Mouse (Mus musculus) hindbrain, postnatal 0 days (tissue): ENCODE measurements at regions not wholly inside any gene's neighbourhood (a gene's known extent, or its start where the extent isn't known, plus 50 kb on each side); places are given as distances from the start of the nearest gene placed in this dataset.

Source experiments
- ATAC-seq: fragments of 200-750 bp; cut with Nextera tagmentation; 2 replicates; pipeline ENCODE4 v1.8.0; 2017; ENCODE audit warnings: mild to moderate bottlenecking, moderate TSS enrichment, moderate library complexity
- DNase-seq: peaks from one replicate; pipeline ENCODE4 v3.0.0-alpha.2; 2015; ENCODE audit warnings: low spot score
- H3K27ac ChIP-seq: fragments of 300-500 bp; sonication (generic); 2 replicates; pipeline ENCODE4 v1.5.1; 2014; ENCODE audit warnings: mild to moderate bottlenecking
- H3K27me3 ChIP-seq: fragments of 300-500 bp; sonication (generic); 2 replicates; pipeline ENCODE4 v1.6.1; 2014; ENCODE audit warnings: low read length, mixed read lengths; ENCODE audit not compliant: insufficient read depth
- H3K36me3 ChIP-seq: fragments of 300-500 bp; sonication (generic); 2 replicates; pipeline ENCODE4 v1.6.1; 2014; ENCODE audit warnings: low read length, mixed read lengths; ENCODE audit not compliant: insufficient read depth
- H3K4me1 ChIP-seq: fragments of 300-500 bp; sonication (generic); 2 replicates; pipeline ENCODE4 v1.6.1; 2014; ENCODE audit warnings: antibody characterized with exemption, low read length, mixed read lengths; ENCODE audit not compliant: insufficient read depth
- H3K4me2 ChIP-seq: fragments of 300-500 bp; sonication (generic); 2 replicates; pipeline ENCODE4 v1.6.1; 2014; ENCODE audit warnings: low read depth, mild to moderate bottlenecking, low read length, moderate library complexity, mixed read lengths
- H3K4me3 ChIP-seq: fragments of 300-500 bp; sonication (generic); 2 replicates; pipeline ENCODE4 v1.5.1; 2014; ENCODE audit warnings: low read length
- H3K9ac ChIP-seq: fragments of 300-500 bp; sonication (generic); replicated peaks from 2 replicates; pipeline ENCODE4 v1.6.1; 2014; ENCODE audit warnings: mild to moderate bottlenecking, low read length, moderate library complexity, mixed read lengths
- H3K9me3 ChIP-seq: fragments of 300-500 bp; sonication (generic); 2 replicates; pipeline ENCODE4 v1.6.1; 2016; ENCODE audit warnings: low read length, mixed read lengths
- CTCF ChIP-seq: IDR thresholded peaks from 2 replicates; pipeline ENCODE4 v1.5.1; 2016; ENCODE audit warnings: antibody characterized with exemption, control low read depth, low read depth
- WGBS: fragments of 180-500 bp; shearing (Covaris S2); extraction: QIAGEN DNeasy Blood & Tissue Kit; methylation state at CpG from one replicate; pipeline ENCODE4 v1.1.7; 2014; 5-methylcytosine and 5-hydroxymethylcytosine counted together

DNA sequence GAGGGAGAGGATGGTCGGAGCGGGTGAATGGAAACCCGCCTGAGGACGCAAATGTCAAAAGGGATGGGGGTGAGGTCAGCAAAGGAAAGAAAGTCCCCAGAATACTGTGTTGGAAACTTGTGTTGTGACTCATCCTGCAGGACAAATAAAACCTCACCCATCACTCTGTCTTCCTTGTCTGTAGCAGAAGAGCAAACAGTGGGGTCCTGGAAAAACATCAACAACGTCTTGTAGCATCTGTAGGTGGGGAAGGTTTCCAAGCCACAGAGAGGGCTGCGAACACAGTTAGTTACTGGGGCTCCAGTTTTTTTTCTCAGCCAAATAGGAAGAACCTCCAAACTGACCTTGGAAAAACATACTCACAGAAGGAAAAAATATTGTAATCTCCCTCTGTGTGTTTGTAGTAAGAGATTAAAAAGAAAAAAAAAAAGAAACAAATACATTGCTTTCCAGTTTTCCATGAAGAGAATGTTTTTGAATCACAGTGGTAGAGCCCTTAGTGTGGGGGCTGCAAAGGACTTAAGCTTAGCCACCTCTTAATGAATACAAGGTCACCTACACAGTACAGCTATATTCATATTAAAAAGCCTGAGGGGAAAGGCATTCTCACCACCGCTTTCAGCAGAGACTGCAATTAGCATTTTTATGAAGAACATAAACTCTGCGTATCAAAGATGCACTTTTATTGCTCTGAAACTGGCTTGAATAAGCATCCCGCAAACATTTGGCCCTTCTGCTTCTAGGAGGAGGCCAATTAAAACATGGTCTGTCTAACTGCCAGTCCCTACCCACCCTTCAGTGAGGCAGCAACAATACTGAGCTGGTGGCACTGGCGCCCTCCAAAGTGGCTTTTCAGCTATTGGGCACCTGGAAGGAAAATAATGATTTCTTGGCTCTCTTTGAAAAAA is 198.6 kb upstream of the Tprg start:
- no peaks in the 10 kb centered on the region for H3K4me1 ChIP-seq
- H3K9me3 ChIP-seq, result no peaks in the 10 kb centered on the region
- peak; percentile 14 for DNase-seq
- H3K27me3 ChIP-seq, result no peaks in the 10 kb centered on the region
- WGBS, result 68% methylated on average over 10 of the region's 10 CpGs
- TF ChIP-seq CTCF, result no peak
- H3K36me3 ChIP-seq, result no peaks in the 10 kb centered on the region
- ATAC-seq, result no peak
- H3K4me2 ChIP-seq, result no peak overlapping the region
- no peak overlapping the region for H3K9ac ChIP-seq
- no peak overlapping the region for H3K4me3 ChIP-seq
- H3K27ac ChIP-seq, result no peak overlapping the region

- ATAC-seq (no peak), DNase-seq (no peak)
- H3K4me1 ChIP-seq, result no peaks in the 10 kb centered on the region
- no peak for TF ChIP-seq CTCF
- no peaks in the 10 kb centered on the region for H3K27me3 ChIP-seq
- H3K9me3 ChIP-seq, result no peaks in the 10 kb centered on the region
- H3K36me3 ChIP-seq, result no peaks in the 10 kb centered on the region
- no peak overlapping the region for H3K27ac ChIP-seq
- H3K4me2 ChIP-seq, result no peak overlapping the region
- H3K9ac ChIP-seq, result no peak overlapping the region
- 77% methylated on average over 2 of the region's 2 CpGs for WGBS
- no peak overlapping the region for H3K4me3 ChIP-seq
Measured at GRCm38 (mm10) chr16:25088649-25089019, 198.0 kb upstream of the Tprg start.

DNA sequence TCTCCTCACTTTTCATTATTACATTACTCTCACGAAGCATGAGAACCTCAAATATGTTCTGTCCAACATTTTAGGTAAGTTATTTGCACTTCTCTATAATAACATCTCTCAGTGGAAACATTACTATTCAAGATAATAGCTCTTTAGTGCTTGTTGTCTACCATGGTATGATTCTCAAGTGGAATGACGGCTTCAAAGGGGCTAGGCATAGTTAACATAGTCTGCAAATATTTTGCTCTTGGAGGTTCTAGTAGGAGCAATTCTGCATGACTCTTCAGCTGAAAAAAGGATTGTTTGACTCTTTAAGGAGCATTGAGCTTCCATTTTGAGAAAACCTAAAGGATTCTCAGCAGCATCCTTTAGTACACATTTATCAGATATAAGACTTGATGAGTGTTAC is 182.5 kb upstream of the Tprg start:
- DNase-seq, result no peak
- no peak for TF ChIP-seq CTCF
- H3K9me3 ChIP-seq, result no peaks in the 10 kb centered on the region
- no peaks in the 10 kb centered on the region for H3K27me3 ChIP-seq
- H3K27ac ChIP-seq, result no peak overlapping the region
- H3K4me2 ChIP-seq, result no peak overlapping the region
- no peak for ATAC-seq
- H3K9ac ChIP-seq, result no peak overlapping the region
- no peak overlapping the region for H3K4me3 ChIP-seq
- H3K36me3 ChIP-seq, result no peaks in the 10 kb centered on the region
- H3K4me1 ChIP-seq, result no peaks in the 10 kb centered on the region
- 78% methylated on average over 2 of the region's 2 CpGs for WGBS

DNA sequence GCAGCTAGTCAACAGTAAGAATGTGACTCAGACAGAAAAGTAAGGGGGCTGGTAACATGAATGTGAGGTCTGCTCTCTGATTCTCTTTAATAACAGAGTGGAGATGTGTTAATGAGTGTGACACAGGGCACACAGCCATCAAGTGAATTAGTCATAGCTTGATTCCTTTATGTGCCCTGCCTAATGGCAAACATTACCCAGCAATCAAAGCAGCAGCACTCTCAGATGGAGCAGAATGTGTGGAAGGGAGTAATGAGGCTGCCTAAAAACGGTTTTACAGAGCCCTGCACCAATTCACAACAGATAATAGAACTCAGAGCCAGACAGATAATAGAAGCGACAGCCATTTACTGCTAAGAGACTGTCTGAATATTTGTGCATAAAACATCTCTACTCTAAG is 182.0 kb upstream of the Tprg start:
- TF ChIP-seq CTCF, result no peak
- no peak overlapping the region for H3K27ac ChIP-seq

GRCm38 (mm10) chr16:25140164-25140563 is 146.5 kb upstream of the Tprg start:
- H3K36me3 ChIP-seq, result no peaks in the 10 kb centered on the region
- no peaks in the 10 kb centered on the region for H3K4me1 ChIP-seq
- DNase-seq, result peak; percentile 46
- H3K4me3 ChIP-seq, result no peak overlapping the region
- no peak overlapping the region for H3K9ac ChIP-seq
- 0 out of 2 replicates have a peak, but pooled peaks cover 6% of the 10 kb centered on the region for H3K9me3 ChIP-seq
- H3K27me3 ChIP-seq, result no peaks in the 10 kb centered on the region
- no peak overlapping the region for H3K27ac ChIP-seq
- WGBS, result 42% methylated on average over 4 of the region's 4 CpGs
- TF ChIP-seq CTCF, result no peak
- no peak for ATAC-seq
- no peak overlapping the region for H3K4me2 ChIP-seq

More for the DNA sequence above, 182.0 kb upstream of the Tprg start:
- WGBS, result 11% methylated on average over 2 of the region's 2 CpGs
- ATAC-seq (peak; percentile 75), DNase-seq (peak; percentile 23)
- no peaks in the 10 kb centered on the region for H3K9me3 ChIP-seq
- H3K4me1 ChIP-seq, result no peaks in the 10 kb centered on the region
- H3K4me3 ChIP-seq, result no peak overlapping the region
- no peaks in the 10 kb centered on the region for H3K27me3 ChIP-seq
- H3K4me2 ChIP-seq, result no peak overlapping the region
- H3K9ac ChIP-seq, result no peak overlapping the region
- no peaks in the 10 kb centered on the region for H3K36me3 ChIP-seq

DNA sequence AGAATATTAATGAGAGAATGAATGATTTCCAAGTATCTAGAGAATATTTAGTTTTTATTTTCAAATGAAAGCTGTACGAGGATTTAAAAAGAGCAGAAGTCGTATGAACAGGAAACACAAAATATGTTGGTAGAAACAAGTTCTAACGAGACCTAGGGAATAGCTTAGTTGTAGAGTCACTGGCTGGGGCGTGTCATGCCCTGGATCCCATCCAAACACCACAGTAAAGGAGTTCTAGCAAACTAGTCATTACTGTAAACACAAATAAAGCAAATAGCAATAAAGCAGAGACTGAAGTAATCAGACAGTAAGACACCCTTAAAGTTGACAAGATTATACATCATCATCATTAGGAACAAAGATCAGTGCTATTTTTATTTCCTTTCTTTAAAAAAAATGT is 139.1 kb upstream of the Tprg start:
- H3K4me3 ChIP-seq, result no peak overlapping the region
- ATAC-seq, result no peak
- WGBS, result 75% methylated on average over 4 of the region's 4 CpGs

DNA sequence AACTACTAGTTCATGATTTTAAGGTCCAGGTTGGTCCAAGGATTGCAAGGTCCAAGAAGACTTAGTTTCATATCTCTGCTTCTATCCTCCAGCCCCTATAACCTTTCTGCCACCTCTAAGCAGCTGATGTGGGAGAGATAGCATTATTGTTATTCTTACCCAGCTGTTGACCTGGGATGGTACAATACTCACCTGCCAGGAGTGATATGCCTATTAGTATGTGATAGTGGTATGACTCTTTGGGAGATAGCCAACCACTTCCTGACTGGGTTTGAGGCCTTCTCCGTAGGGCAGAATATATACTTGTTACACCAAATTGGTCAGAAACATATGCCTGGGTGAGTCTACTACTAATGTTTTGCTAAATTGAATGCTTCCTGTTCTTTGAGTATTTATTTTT is 137.4 kb upstream of the Tprg start:
- no peaks in the 10 kb centered on the region for H3K27me3 ChIP-seq
- no peak for DNase-seq
- no peak for TF ChIP-seq CTCF
- H3K4me3 ChIP-seq, result no peak overlapping the region
- H3K4me1 ChIP-seq, result no peaks in the 10 kb centered on the region
- H3K9ac ChIP-seq, result no peak overlapping the region
- no peak for ATAC-seq
- 89% methylated on average over 1 of the region's 1 CpGs for WGBS
- H3K9me3 ChIP-seq, result no peaks in the 10 kb centered on the region
- no peak overlapping the region for H3K4me2 ChIP-seq
- H3K36me3 ChIP-seq, result no peaks in the 10 kb centered on the region
- no peak overlapping the region for H3K27ac ChIP-seq

More for the DNA sequence above, 139.1 kb upstream of the Tprg start:
- no peak overlapping the region for H3K27ac ChIP-seq
- H3K4me1 ChIP-seq, result no peaks in the 10 kb centered on the region
- H3K9ac ChIP-seq, result no peak overlapping the region
- TF ChIP-seq CTCF, result no peak
- no peaks in the 10 kb centered on the region for H3K36me3 ChIP-seq
- DNase-seq, result no peak
- H3K4me2 ChIP-seq, result no peak overlapping the region
- 0 out of 2 replicates have a peak, but pooled peaks cover 2% of the 10 kb centered on the region for H3K9me3 ChIP-seq
- H3K27me3 ChIP-seq, result no peaks in the 10 kb centered on the region
